In the genomic region with DNA sequence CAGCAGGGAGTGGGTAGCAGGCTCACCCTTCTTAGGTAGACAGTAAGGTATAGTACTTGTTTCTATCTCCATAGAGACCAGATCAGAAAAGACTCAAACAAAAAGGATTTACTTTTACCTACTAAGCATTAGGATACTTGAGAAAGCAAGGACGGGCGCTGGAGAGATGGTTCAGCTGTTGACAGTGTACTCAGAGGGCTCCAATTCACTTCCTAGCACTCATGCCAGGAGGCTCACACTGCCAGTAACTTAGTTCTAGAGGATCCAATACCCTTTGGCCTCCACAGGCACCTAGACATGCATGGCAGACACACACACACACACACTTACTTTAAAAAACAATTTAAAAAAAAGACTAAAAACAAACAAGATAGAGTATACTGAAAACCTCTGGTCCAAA, we compare ENCODE assay signal across 19 mouse cellular contexts.
A peak's percentile ranks its signal among the peaks of the same experiment; 100 is the strongest.
DNase-seq lines count a peak whose midpoint lies in the region; ATAC-seq and TF ChIP-seq lines count a peak whose summit lies in the region.
"Had no signal": no experiment of that assay in that cellular context is flagged by ENCODE, and none has a peak within 500 bp of the region (broad histone marks: within the 10 kb centered on the region; RNA-seq: fewer than 3 reads in every experiment).

No protein-coding gene starts in this region.

- no peaks in the 10 kb centered on the region for H3K4me1 ChIP-seq in lung, embryonic 14.5 days (ENCODE audit: insufficient read depth)
- H3K4me1 ChIP-seq in lung, adult 2 months (ENCODE audit: control insufficient read depth, insufficient read depth, low read length): peaks cover 8% of the 10 kb centered on the region; the same call in 1 of the 2 replicates
- H3K4me1 ChIP-seq in forebrain, embryonic 16.5 days (replicated peaks; ENCODE audit: control insufficient read depth, insufficient read depth, low read length): 0 out of 2 replicates have a peak, but pooled peaks cover under 1% of the 10 kb centered on the region
- H3K4me1 ChIP-seq: embryonic facial prominence, embryonic 15.5 days; forebrain, embryonic 12.5 days; hindbrain, embryonic 10.5 days had no signal

- no peak overlapping the region for H3K4me3 ChIP-seq in lung, embryonic 14.5 days (ENCODE audit: low read depth, low read length)
- no peak overlapping the region for H3K4me3 ChIP-seq in lung, adult 2 months (replicated peaks; ENCODE audit: extremely low read depth, low read depth, low read length)
- no peak overlapping the region for H3K4me3 ChIP-seq in forebrain, embryonic 16.5 days (replicated peaks; ENCODE audit: low read length)
- H3K4me3 ChIP-seq: embryonic facial prominence, embryonic 15.5 days; erythroblast, embryonic 14.5 days; forebrain, embryonic 12.5 days; heart, embryonic 12.5 days; hindbrain, embryonic 10.5 days had no signal

- H3K36me3 ChIP-seq in lung, embryonic 14.5 days (ENCODE audit: insufficient read depth): no peaks in the 10 kb centered on the region
- H3K36me3 ChIP-seq in forebrain, embryonic 16.5 days (ENCODE audit: control insufficient read depth, insufficient read depth): no peaks in the 10 kb centered on the region
- H3K36me3 ChIP-seq: embryonic facial prominence, embryonic 15.5 days; forebrain, embryonic 12.5 days; heart, embryonic 12.5 days had no signal

- H3K4me2 ChIP-seq in lung, embryonic 14.5 days: no peak overlapping the region
- H3K4me2 ChIP-seq in forebrain, embryonic 16.5 days (ENCODE audit: low read length): no peak overlapping the region
- H3K4me2 ChIP-seq: embryonic facial prominence, embryonic 15.5 days; forebrain, embryonic 12.5 days; heart, embryonic 12.5 days; hindbrain, embryonic 14.5 days had no signal

- peak; percentile 36 for DNase-seq in lung, embryonic 14.5 days
- no peak for DNase-seq in lung, adult 2 months
- DNase-seq in gastrocnemius, postnatal 25 days: peak; percentile 16
- DNase-seq in lung, postnatal 25 days (ENCODE audit: low spot score): peak; percentile 50
- DNase-seq in adrenal gland, postnatal 25 days: no peak
- DNase-seq: adrenal gland, adult 2 months; adrenal gland, postnatal 36 days; cerebellum, adult 2 months; cerebellum, postnatal 14 days; embryo, embryonic 11 days had no signal

- TF ChIP-seq POLR2A in lung, adult 2 months (IDR thresholded peaks at IDR 0.05; ENCODE audit: borderline replicate concordance, extremely low read depth, low read depth, low read length): no peak

- 42% methylated on average over 2 of the region's 2 CpGs for WGBS in lung, embryonic 14.5 days
- 29% methylated on average over 2 of the region's 2 CpGs for WGBS in lung, adult 2 months
- 86% methylated on average over 2 of the region's 2 CpGs for WGBS in forebrain, embryonic 16.5 days

- H3K27me3 ChIP-seq in lung, embryonic 14.5 days (ENCODE audit: insufficient read depth, low read length): no peaks in the 10 kb centered on the region
- H3K27me3 ChIP-seq in forebrain, embryonic 16.5 days (replicated peaks; ENCODE audit: control insufficient read depth, insufficient read depth, low read length): no peaks in the 10 kb centered on the region
- H3K27me3 ChIP-seq: embryonic facial prominence, embryonic 15.5 days; forebrain, embryonic 12.5 days; heart, embryonic 12.5 days had no signal

- H3K27ac ChIP-seq in lung, embryonic 14.5 days (ENCODE audit: low read depth): no peak overlapping the region
- H3K27ac ChIP-seq in forebrain, embryonic 16.5 days (ENCODE audit: low read length): no peak overlapping the region
- H3K27ac ChIP-seq: embryonic facial prominence, embryonic 15.5 days; forebrain, embryonic 12.5 days; hindbrain, embryonic 10.5 days; hindbrain, embryonic 14.5 days had no signal

- TF ChIP-seq CTCF in lung, embryonic 14.5 days (IDR thresholded peaks at IDR 0.05; ENCODE audit: low read depth): no peak
- no peak for TF ChIP-seq CTCF in lung, adult 2 months (IDR thresholded peaks at IDR 0.05; ENCODE audit: insufficient read depth, low read length)

- H3K9ac ChIP-seq in lung, embryonic 14.5 days: no peak overlapping the region
- H3K9ac ChIP-seq in forebrain, embryonic 16.5 days (replicated peaks; ENCODE audit: low read depth, low read length): no peak overlapping the region
- H3K9ac ChIP-seq: embryonic facial prominence, embryonic 15.5 days; forebrain, embryonic 12.5 days; heart, embryonic 12.5 days; hindbrain, embryonic 14.5 days had no signal

- no peak for ATAC-seq in lung, embryonic 14.5 days (ENCODE audit: insufficient read depth)
- no peak for ATAC-seq in forebrain, embryonic 16.5 days
- no peak for ATAC-seq in erythroid progenitor cell, adult 5-6 weeks (replicated peaks; ENCODE audit: low FRiP score, poor library complexity, severe bottlenecking)
- ATAC-seq: intestine, embryonic 16.5 days had no signal

- H3K9me3 ChIP-seq in lung, embryonic 14.5 days (ENCODE audit: low read depth, low read length): no peaks in the 10 kb centered on the region
- H3K9me3 ChIP-seq in forebrain, embryonic 16.5 days (ENCODE audit: control insufficient read depth, low read length): no peaks in the 10 kb centered on the region
- H3K9me3 ChIP-seq: embryonic facial prominence, embryonic 15.5 days; forebrain, embryonic 12.5 days; heart, embryonic 12.5 days; hindbrain, embryonic 10.5 days had no signal

Comparison
In these comparisons a context has a peak if more than half of its experiments do, and no peak if none do; other contexts are left out.
1. DNase-seq: peak in lung, embryonic 14.5 days (single experiment), gastrocnemius, postnatal 25 days (single experiment) and lung, postnatal 25 days (single experiment); none in lung, adult 2 months (single experiment) and adrenal gland, postnatal 25 days (single experiment).